Mouse (Mus musculus) lung, embryonic 16.5 days (tissue): ENCODE data around the gene Sulf2. TPM values are rescaled to one million over a fixed set of nuclear protein-coding genes. Genes with fewer than 3 reads are reported as not detected.

ENCODE experiments used
- ATAC-seq: fragments of 200-750 bp; cut with Nextera tagmentation; 2 replicates; pipeline ENCODE4 v1.8.0; 2017; ENCODE audit warnings: low read depth, mild to moderate bottlenecking, moderate library complexity
- H3K27ac ChIP-seq: fragments of 300-500 bp; sonication (generic); 2 replicates; pipeline ENCODE4 v1.5.1; 2014; ENCODE audit warnings: mild to moderate bottlenecking, control low read depth, low read length
- H3K27me3 ChIP-seq: fragments of 300-500 bp; sonication (generic); 2 replicates; pipeline ENCODE4 v1.6.1; 2014; ENCODE audit warnings: low read depth, low read length, mixed read lengths; ENCODE audit not compliant: control insufficient read depth, insufficient read depth
- H3K36me3 ChIP-seq: fragments of 300-500 bp; sonication (generic); 2 replicates; pipeline ENCODE4 v1.6.1; 2014; ENCODE audit warnings: low read length; ENCODE audit not compliant: control insufficient read depth, insufficient read depth
- H3K4me1 ChIP-seq: fragments of 300-500 bp; sonication (generic); replicated peaks from 2 replicates; pipeline ENCODE4 v1.6.1; 2014; ENCODE audit warnings: low read length, mixed read lengths; ENCODE audit not compliant: control insufficient read depth, insufficient read depth
- H3K4me2 ChIP-seq: fragments of 300-500 bp; sonication (generic); 2 replicates; pipeline ENCODE4 v1.6.1; 2014; ENCODE audit warnings: low read depth, low read length, control low read depth
- H3K4me3 ChIP-seq: fragments of 300-500 bp; sonication (generic); 2 replicates; pipeline ENCODE4 v1.5.1; 2014; ENCODE audit warnings: mild to moderate bottlenecking, low read length, control low read depth
- H3K9ac ChIP-seq: fragments of 300-500 bp; sonication (generic); 2 replicates; pipeline ENCODE4 v1.6.1; 2014; ENCODE audit warnings: low read length, control low read depth
- H3K9me3 ChIP-seq: fragments of 300-500 bp; sonication (generic); 2 replicates; pipeline ENCODE4 v1.6.1; 2016; ENCODE audit warnings: low read length; ENCODE audit not compliant: control insufficient read depth
- WGBS: fragments of 180-500 bp; shearing (Covaris S2); extraction: QIAGEN DNeasy Blood & Tissue Kit; methylation state at CpG from one replicate; pipeline ENCODE4 v1.1.7; 2014; 5-methylcytosine and 5-hydroxymethylcytosine counted together
- polyA plus RNA-seq: library from polyadenylated mRNA; unstranded; fragments of >200 nt; fragmentation: Nextera tagmentation; extraction: Ambion mirVana; gene quantifications from 2 replicates; pipeline ENCODE4 v1.2.1, GENCODE M21; 2015

The Sulf2 gene
- polyA plus RNA-seq, 1 experiment from 2014 or later = 28.2 TPM

DNA sequence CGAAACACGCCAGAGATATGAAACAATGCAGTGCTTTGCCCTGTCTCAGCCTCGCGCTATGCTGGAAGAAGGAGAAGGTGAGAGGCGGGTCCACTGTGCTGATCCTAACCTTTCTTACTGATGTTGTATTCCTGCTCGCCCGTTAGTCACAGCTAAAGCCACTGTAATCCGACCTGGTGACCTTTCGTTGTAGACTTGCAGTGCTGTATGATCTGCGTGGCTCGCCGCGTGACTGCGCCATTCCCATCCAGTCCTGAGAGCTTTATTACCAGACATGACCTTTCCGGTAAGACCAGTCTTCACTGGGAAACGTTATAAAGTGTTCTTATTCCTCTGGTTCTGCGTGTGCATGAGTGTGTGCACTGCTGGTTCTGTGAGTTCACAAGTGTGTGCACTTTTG lies 104.0 kb downstream of the Sulf2 start:
- ATAC-seq = no peak

GRCm38 (mm10) chr2:166048852-166049251 lies 106.6 kb downstream of the Sulf2 start:
- 84% methylated on average over 7 of the region's 7 CpGs for WGBS
- H3K9me3 ChIP-seq = no peaks in the 10 kb centered on the region
- no peak overlapping the region for H3K4me2 ChIP-seq
- H3K4me1 ChIP-seq = peaks cover 11% of the 10 kb centered on the region
- H3K4me3 ChIP-seq = no peak overlapping the region
- H3K27ac ChIP-seq = no peak overlapping the region
- H3K27me3 ChIP-seq = no peaks in the 10 kb centered on the region
- no peak overlapping the region for H3K9ac ChIP-seq
- H3K36me3 ChIP-seq = peaks cover 12% of the 10 kb centered on the region
- no peak for ATAC-seq

More for the DNA sequence above, 104.0 kb downstream of the Sulf2 start:
- no peak overlapping the region for H3K9ac ChIP-seq
- H3K36me3 ChIP-seq = peaks cover 25% of the 10 kb centered on the region
- no peaks in the 10 kb centered on the region for H3K9me3 ChIP-seq
- no peak overlapping the region for H3K4me3 ChIP-seq
- no peak overlapping the region for H3K27ac ChIP-seq
- no peaks in the 10 kb centered on the region for H3K27me3 ChIP-seq
- no peaks in the 10 kb centered on the region for H3K4me1 ChIP-seq
- no peak overlapping the region for H3K4me2 ChIP-seq
- WGBS = 83% methylated on average over 17 of the region's 17 CpGs

GRCm38 (mm10) chr2:166047931-166048330 lies 107.5 kb downstream of the Sulf2 start:
- Histone ChIP-seq H3K9ac (no peak overlapping the region), H3K4me2 (no peak overlapping the region), H3K4me3 (no peak overlapping the region), H3K4me1 (peaks cover 11% of the 10 kb centered on the region), H3K27ac (no peak overlapping the region), H3K36me3 (peaks cover 9% of the 10 kb centered on the region), H3K27me3 (no peaks in the 10 kb centered on the region), H3K9me3 (no peaks in the 10 kb centered on the region)
- no peak for ATAC-seq
- WGBS = 95% methylated on average over 4 of the region's 4 CpGs

GRCm38 (mm10) chr2:166045549-166046501 lies 109.6 kb downstream of the Sulf2 start:
- WGBS = 46% methylated on average over 10 of the region's 10 CpGs
- Histone ChIP-seq H3K9me3 (no peaks in the 10 kb centered on the region), H3K36me3 (peaks cover 6% of the 10 kb centered on the region), H3K27me3 (no peaks in the 10 kb centered on the region), H3K4me2 (no peak overlapping the region), H3K4me3 (no peak overlapping the region), H3K27ac (no peak overlapping the region), H3K9ac (no peak overlapping the region), H3K4me1 (peaks cover 14% of the 10 kb centered on the region)
- peak; percentile 38; the same call in 1 of the 2 replicates for ATAC-seq

DNA sequence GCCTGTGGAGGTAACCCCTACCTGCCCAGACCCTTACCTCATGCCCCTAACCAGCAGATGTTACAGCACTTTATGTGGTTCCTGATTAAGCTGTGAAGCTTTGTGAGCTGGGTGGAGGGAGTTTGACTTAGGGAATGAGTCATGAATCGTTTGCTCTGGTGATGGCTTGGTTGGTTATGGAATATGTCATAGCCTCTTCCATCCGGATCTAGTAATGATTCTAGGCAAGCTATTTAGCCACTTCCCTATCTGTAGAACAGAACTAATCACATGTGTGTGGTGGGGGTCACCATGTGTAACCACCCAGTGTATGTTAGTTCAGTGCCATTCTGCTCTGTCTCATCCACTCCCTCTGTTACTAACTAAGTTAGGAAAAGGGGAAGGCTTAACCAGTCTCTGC lies 110.5 kb downstream of the Sulf2 start:
- Histone ChIP-seq H3K4me3 (no peak overlapping the region), H3K9ac (no peak overlapping the region), H3K27me3 (no peaks in the 10 kb centered on the region), H3K9me3 (no peaks in the 10 kb centered on the region), H3K4me2 (no peak overlapping the region), H3K36me3 (peaks cover 6% of the 10 kb centered on the region), H3K27ac (no peak overlapping the region), H3K4me1 (peaks cover 14% of the 10 kb centered on the region)
- 58% methylated on average over 2 of the region's 2 CpGs for WGBS
- ATAC-seq = no peak

DNA sequence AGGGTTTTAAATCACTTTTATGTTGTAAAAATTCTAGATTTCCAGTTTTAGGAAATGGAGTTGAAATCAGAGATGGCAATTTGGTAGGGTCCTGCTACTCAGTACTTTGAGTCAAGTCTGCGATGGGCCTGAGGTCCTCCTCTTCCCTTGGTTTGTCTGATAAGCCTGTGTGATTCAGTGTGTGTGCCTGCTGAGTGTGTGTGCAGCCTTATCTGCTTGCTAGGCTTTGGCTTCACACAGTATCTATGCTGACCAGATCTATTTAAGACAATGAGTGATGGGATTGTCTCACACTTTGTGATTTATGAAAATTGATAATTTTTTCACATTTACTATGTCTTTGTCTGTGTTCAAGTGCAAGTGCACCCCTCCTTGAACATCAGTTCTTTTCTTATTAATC lies 112.9 kb downstream of the Sulf2 start:
- H3K9ac ChIP-seq = no peak overlapping the region
- H3K27ac ChIP-seq = no peak overlapping the region
- no peaks in the 10 kb centered on the region for H3K27me3 ChIP-seq
- H3K4me1 ChIP-seq = peaks cover 14% of the 10 kb centered on the region
- no peak for ATAC-seq
- no peaks in the 10 kb centered on the region for H3K36me3 ChIP-seq
- 59% methylated on average over 1 of the region's 1 CpGs for WGBS
- H3K4me2 ChIP-seq = no peak overlapping the region
- no peaks in the 10 kb centered on the region for H3K9me3 ChIP-seq
- H3K4me3 ChIP-seq = no peak overlapping the region

DNA sequence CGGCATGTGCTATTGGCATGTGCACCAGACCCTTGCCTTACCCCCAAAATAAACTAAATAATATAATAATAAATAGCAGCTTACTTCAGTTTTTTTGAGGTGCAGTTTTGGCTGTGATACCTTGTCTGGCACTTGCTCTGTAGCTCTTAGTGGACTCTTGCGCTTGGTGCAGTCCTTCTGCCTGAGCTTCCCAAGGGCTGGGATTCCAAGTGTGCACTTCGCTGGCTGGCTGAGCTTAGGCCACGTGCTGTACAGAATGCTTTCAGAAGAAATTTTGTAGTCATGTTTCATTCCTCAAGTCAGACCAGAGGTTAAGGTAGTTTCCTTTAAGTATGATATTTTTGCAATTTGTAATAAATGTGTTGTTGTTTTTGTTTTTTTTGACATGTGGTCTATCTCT lies 115.8 kb downstream of the Sulf2 start:
- no peak for ATAC-seq
- Histone ChIP-seq H3K4me2 (no peak overlapping the region), H3K36me3 (no peaks in the 10 kb centered on the region), H3K4me3 (no peak overlapping the region), H3K27ac (no peak overlapping the region), H3K9ac (no peak overlapping the region), H3K27me3 (no peaks in the 10 kb centered on the region), H3K9me3 (no peaks in the 10 kb centered on the region), H3K4me1 (peaks cover 2% of the 10 kb centered on the region; the same call in 1 of the 2 replicates)
- 85% methylated on average over 4 of the region's 4 CpGs for WGBS

GRCm38 (mm10) chr2:166035725-166036124 lies 119.7 kb downstream of the Sulf2 start:
- ATAC-seq = no peak
- Histone ChIP-seq H3K27me3 (no peaks in the 10 kb centered on the region), H3K36me3 (no peaks in the 10 kb centered on the region), H3K4me2 (no peak overlapping the region), H3K9me3 (no peaks in the 10 kb centered on the region), H3K4me1 (peaks cover 9% of the 10 kb centered on the region), H3K9ac (no peak overlapping the region), H3K4me3 (no peak overlapping the region), H3K27ac (no peak overlapping the region)
- 53% methylated on average over 3 of the region's 3 CpGs for WGBS

DNA sequence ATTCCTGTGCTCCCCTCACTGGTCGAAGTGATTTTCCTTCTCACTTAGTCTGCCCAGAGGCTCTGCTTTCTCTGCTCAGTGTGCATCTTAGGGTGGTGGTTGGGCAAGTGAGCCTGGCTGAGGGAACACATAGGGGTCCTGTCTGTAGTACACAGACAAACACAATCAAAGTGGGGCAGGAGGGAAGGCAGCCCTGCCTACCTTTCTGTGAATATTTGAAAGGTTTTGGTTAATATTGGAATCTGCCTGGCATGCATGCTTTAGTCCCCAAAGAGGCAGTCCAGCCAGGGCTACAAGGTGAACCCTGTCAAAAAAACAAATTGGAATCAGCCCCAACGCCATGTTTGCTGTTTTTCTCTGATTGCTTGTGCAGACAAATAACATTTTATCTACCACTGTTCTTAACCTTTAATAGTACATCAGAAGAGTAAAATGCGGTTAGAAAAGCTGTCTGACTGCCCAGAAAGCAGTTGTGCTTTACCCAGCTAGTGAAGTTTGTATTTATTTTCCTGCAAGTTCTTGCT lies 120.4 kb downstream of the Sulf2 start:
- 54% methylated on average over 3 of the region's 3 CpGs for WGBS
- H3K9me3 ChIP-seq = no peaks in the 10 kb centered on the region
- no peaks in the 10 kb centered on the region for H3K27me3 ChIP-seq
- no peaks in the 10 kb centered on the region for H3K36me3 ChIP-seq
- no peak for ATAC-seq
- no peak overlapping the region for H3K27ac ChIP-seq
- no peak overlapping the region for H3K9ac ChIP-seq
- no peak overlapping the region for H3K4me3 ChIP-seq
- H3K4me2 ChIP-seq = no peak overlapping the region
- H3K4me1 ChIP-seq = peaks cover 15% of the 10 kb centered on the region
